8 mouse cellular contexts compared by ENCODE assay signal in genomic region chr2:151494035-151494803, GRCm38 (mm10). TPM values are rescaled to one million over a fixed set of nuclear protein-coding genes. Genes with fewer than 3 reads are reported as not detected.
DNase-seq lines count a peak whose midpoint lies in the region; ATAC-seq and TF ChIP-seq lines count a peak whose summit lies in the region.

Gene Nsfl1c (plus strand): TSS chr2:151494182.

- no peaks in the 10 kb centered on the region for H3K9me3 ChIP-seq in embryonic facial prominence, embryonic 14.5 days (ENCODE audit: control insufficient read depth, low read length)
- no peaks in the 10 kb centered on the region for H3K9me3 ChIP-seq in limb, embryonic 13.5 days
- no peaks in the 10 kb centered on the region for H3K9me3 ChIP-seq in midbrain, embryonic 16.5 days (replicated peaks; ENCODE audit: control insufficient read depth, low read length, poor library complexity, severe bottlenecking)

- H3K4me2 ChIP-seq in embryonic facial prominence, embryonic 14.5 days (ENCODE audit: low read depth, low read length): peak within 1 kb of the TSS; percentile 76
- peak within 1 kb of the TSS; percentile 82 for H3K4me2 ChIP-seq in limb, embryonic 13.5 days (replicated peaks)
- H3K4me2 ChIP-seq in midbrain, embryonic 16.5 days (ENCODE audit: low read length): peak within 1 kb of the TSS; percentile 87

- TF ChIP-seq POLR2A in heart, adult 2 months (IDR thresholded peaks at IDR 0.05; ENCODE audit: insufficient read depth, low read depth, low read length): peak; percentile 86

- DNase-seq in 3T3-L1 (ENCODE audit: low read depth, low spot score): peak; percentile 94
- peak; percentile 91 to 94 for DNase-seq in adrenal gland, postnatal 4 days (ENCODE audit: low spot score in 2 of 2)
- peak; percentile 96 for DNase-seq in embryonic facial prominence, embryonic 14.5 days (ENCODE audit: low spot score)
- DNase-seq in heart, adult 2 months: peak; percentile 93 to 98
- peak; percentile 91 to 97 for DNase-seq in kidney, adult 8-10 months
- DNase-seq in spleen, postnatal 10 days (ENCODE audit: low spot score in 2 of 2): peak; percentile 90 to 94

- H3K79me2 ChIP-seq in heart, adult 2 months (replicated peaks; ENCODE audit: control insufficient read depth, insufficient read depth, low read length): peaks cover 2% of the 10 kb centered on the region; the same call in 1 of the 2 replicates

- no peaks in the 10 kb centered on the region for H3K27me3 ChIP-seq in embryonic facial prominence, embryonic 14.5 days (replicated peaks; ENCODE audit: control insufficient read depth, insufficient read depth, low read length)
- H3K27me3 ChIP-seq in heart, adult 2 months (ENCODE audit: control insufficient read depth, insufficient read depth, low read length): no peaks in the 10 kb centered on the region
- no peaks in the 10 kb centered on the region for H3K27me3 ChIP-seq in limb, embryonic 13.5 days
- H3K27me3 ChIP-seq in midbrain, embryonic 16.5 days (ENCODE audit: control insufficient read depth, insufficient read depth, low read depth, low read length): no peaks in the 10 kb centered on the region

- TF ChIP-seq EP300 in heart, adult 2 months (IDR thresholded peaks at IDR 0.05; ENCODE audit: insufficient read depth, low read depth, low read length): peak; percentile 88

- peak; percentile 100 for ATAC-seq in embryonic facial prominence, embryonic 14.5 days (ENCODE audit: low read depth)
- peak; percentile 100 for ATAC-seq in limb, embryonic 13.5 days (ENCODE audit: low FRiP score, low read depth)
- ATAC-seq in midbrain, embryonic 16.5 days: peak; percentile 100

- under 1% methylated on average over 47 of the region's 73 CpGs for WGBS in embryonic facial prominence, embryonic 14.5 days
- WGBS in heart, adult 2 months: under 1% methylated on average over 73 of the region's 73 CpGs
- under 1% methylated on average over 71 of the region's 73 CpGs for WGBS in limb, embryonic 13.5 days
- WGBS in midbrain, embryonic 16.5 days: 0% methylated on average over 73 of the region's 73 CpGs

- TF ChIP-seq CTCF in heart, adult 2 months (IDR thresholded peaks at IDR 0.05): peak; percentile 91

- peaks cover 7% of the 10 kb centered on the region for H3K4me1 ChIP-seq in embryonic facial prominence, embryonic 14.5 days (ENCODE audit: control insufficient read depth, insufficient read depth, low read length)
- no peaks in the 10 kb centered on the region for H3K4me1 ChIP-seq in heart, adult 2 months (ENCODE audit: control insufficient read depth, insufficient read depth, low read length)
- H3K4me1 ChIP-seq in limb, embryonic 13.5 days: peaks cover 12% of the 10 kb centered on the region
- peaks cover 21% of the 10 kb centered on the region for H3K4me1 ChIP-seq in midbrain, embryonic 16.5 days (ENCODE audit: control insufficient read depth, insufficient read depth, low read length)

- peak within 1 kb of the TSS; percentile 89 for H3K9ac ChIP-seq in embryonic facial prominence, embryonic 14.5 days (ENCODE audit: low read depth, low read length)
- H3K9ac ChIP-seq in heart, adult 2 months (ENCODE audit: low read depth, low read length): peak within 1 kb of the TSS; percentile 78
- peak within 1 kb of the TSS; percentile 96 for H3K9ac ChIP-seq in limb, embryonic 13.5 days
- peak within 1 kb of the TSS; percentile 93 for H3K9ac ChIP-seq in midbrain, embryonic 16.5 days (ENCODE audit: low read depth, low read length)

- H3K27ac ChIP-seq in embryonic facial prominence, embryonic 14.5 days (replicated peaks; ENCODE audit: low read depth, low read length): peak within 1 kb of the TSS; percentile 58
- peak within 1 kb of the TSS; percentile 82 for H3K27ac ChIP-seq in heart, adult 2 months
- H3K27ac ChIP-seq in limb, embryonic 13.5 days: peak within 1 kb of the TSS; percentile 48; the same call in 1 of the 2 replicates
- peak within 1 kb of the TSS; percentile 74 for H3K27ac ChIP-seq in midbrain, embryonic 16.5 days (ENCODE audit: low read length)

- H3K4me3 ChIP-seq in embryonic facial prominence, embryonic 14.5 days (ENCODE audit: low read depth, low read length): peak within 1 kb of the TSS; percentile 92
- peak within 1 kb of the TSS; percentile 94 for H3K4me3 ChIP-seq in heart, adult 2 months
- H3K4me3 ChIP-seq in limb, embryonic 13.5 days: peak within 1 kb of the TSS; percentile 94
- H3K4me3 ChIP-seq in midbrain, embryonic 16.5 days (ENCODE audit: low read depth, low read length): peak within 1 kb of the TSS; percentile 94

- intact Hi-C loops in heart, adult 2 months (cut with DNase I): loop anchor here (1.0 to 5.0 kb wide), 5 partner anchors 49 to 247 kb away; partner anchors contain the start of gene Snph

- peaks cover 29% of the 10 kb centered on the region for H3K36me3 ChIP-seq in embryonic facial prominence, embryonic 14.5 days (ENCODE audit: control insufficient read depth, insufficient read depth, low read length)
- no peaks in the 10 kb centered on the region; the same call in none of the 2 replicates for H3K36me3 ChIP-seq in heart, adult 2 months (ENCODE audit: control insufficient read depth, insufficient read depth, low read length)
- H3K36me3 ChIP-seq in limb, embryonic 13.5 days: peaks cover 26% of the 10 kb centered on the region
- peaks cover 3% of the 10 kb centered on the region; the same call in 1 of the 2 replicates for H3K36me3 ChIP-seq in midbrain, embryonic 16.5 days (ENCODE audit: control insufficient read depth, insufficient read depth, low read length)

RNA-seq across cellular contexts. Expression of gene Nsfl1c, which starts in this region (rescaled TPM):
- total RNA-seq in adrenal gland, postnatal 4 days (2021): 100 to 1,000 TPM; 147 to 154 TPM
- 200 and 220 TPM in 2 replicates for polyA plus RNA-seq in embryonic facial prominence, embryonic 14.5 days (2014; fragmentation: Nextera tagmentation; extraction: Ambion mirVana)
- total RNA-seq in heart, adult 2 months (2021): 10 to 100 TPM; 77.8 to 80.8 TPM
- polyA plus RNA-seq in heart, adult 2 months (2012; rRNA removed): 59.5 and 74.1 TPM in 2 replicates
- 293 and 302 TPM in 2 replicates for polyA plus RNA-seq in limb, embryonic 13.5 days (2015; fragmentation: Nextera tagmentation; extraction: Ambion mirVana)
- polyA plus RNA-seq in midbrain, embryonic 16.5 days (2015; fragmentation: Nextera tagmentation; extraction: Ambion mirVana): 291 and 304 TPM in 2 replicates

Comparison
In these comparisons a context has a peak if more than half of its experiments do, and no peak if none do; other contexts are left out.
1. Peak in every context shown above with its lines: DNase-seq, ATAC-seq, H3K4me3 ChIP-seq and H3K27ac ChIP-seq.